Mouse (Mus musculus) lung, postnatal 0 days (tissue): ENCODE measurements around the gene Fads6.

Experiments used
- CTCF ChIP-seq: IDR thresholded peaks from 2 replicates; pipeline ENCODE4 v1.5.1; 2016; ENCODE audit warnings: antibody characterized with exemption, mild to moderate bottlenecking
- EP300 ChIP-seq: IDR thresholded peaks from 2 replicates; pipeline ENCODE4 v1.6.1; 2016; ENCODE audit warnings: antibody characterized with exemption, mild to moderate bottlenecking, control low read depth

GRCm38 (mm10) chr11:115291503-115291902 lies 6.0 kb downstream of the Fads6 start:
- TF ChIP-seq EP300, result no peak
- no peak for TF ChIP-seq CTCF
